Mouse (Mus musculus): Measurements from ENCODE around the gene Pigz.

Gene Pigz

GRCm38 (mm10) chr16:31933751-31934549, at the start of gene Pigz:
Gene Pigz, plus strand, starts transcription at chr16:31933851.
- DNase-seq (ENCODE audit: low read depth), result no peak

- DNase-seq (ENCODE audit: low read depth), result no peak
Measured at GRCm38 (mm10) chr16:31883902-31884301, 49.7 kb upstream of the Pigz start.

GRCm38 (mm10) chr16:31890907-31891306, 42.7 kb upstream of the Pigz start:
- DNase-seq (ENCODE audit: low read depth), result no peak

- DNase-seq (ENCODE audit: low read depth), result no peak
Measured at GRCm38 (mm10) chr16:31893396-31894141, 40.1 kb upstream of the Pigz start.

GRCm38 (mm10) chr16:31896971-31897774, 36.5 kb upstream of the Pigz start:
- DNase-seq (ENCODE audit: low read depth), result no peak

GRCm38 (mm10) chr16:31898546-31899326, 34.9 kb upstream of the Pigz start:
- DNase-seq (ENCODE audit: low read depth), result no peak

- no peak for DNase-seq (ENCODE audit: low read depth)
Measured at GRCm38 (mm10) chr16:31901886-31902285, 31.8 kb upstream of the Pigz start.

GRCm38 (mm10) chr16:31903239-31903638, 30.4 kb upstream of the Pigz start:
- no peak for DNase-seq (ENCODE audit: low read depth)

- DNase-seq (ENCODE audit: low read depth), result peak; percentile 18
Measured at GRCm38 (mm10) chr16:31905331-31905730, 28.3 kb upstream of the Pigz start.

- DNase-seq (ENCODE audit: low read depth), result no peak
Measured at GRCm38 (mm10) chr16:31905891-31906825, 27.5 kb upstream of the Pigz start.

- no peak for DNase-seq (ENCODE audit: low read depth)
Measured at GRCm38 (mm10) chr16:31906896-31907295, 26.8 kb upstream of the Pigz start.

- DNase-seq (ENCODE audit: low read depth), result no peak
Measured at GRCm38 (mm10) chr16:31908959-31909358, 24.7 kb upstream of the Pigz start.

GRCm38 (mm10) chr16:31910281-31910847, 23.3 kb upstream of the Pigz start:
- DNase-seq (ENCODE audit: low read depth), result no peak

- DNase-seq (ENCODE audit: low read depth), result no peak
Measured at GRCm38 (mm10) chr16:31917776-31918175, 15.9 kb upstream of the Pigz start.

- DNase-seq (ENCODE audit: low read depth), result peak; percentile 75
Measured at GRCm38 (mm10) chr16:31918248-31918724, 15.4 kb upstream of the Pigz start.

- DNase-seq (ENCODE audit: low read depth), result no peak
Measured at GRCm38 (mm10) chr16:31924368-31924767, 9.3 kb upstream of the Pigz start.

GRCm38 (mm10) chr16:31926091-31926490, 7.6 kb upstream of the Pigz start:
- no peak for DNase-seq (ENCODE audit: low read depth)

- no peak for DNase-seq (ENCODE audit: low read depth)
Measured at GRCm38 (mm10) chr16:31926547-31927182, 7.0 kb upstream of the Pigz start.

GRCm38 (mm10) chr16:31927412-31927811, 6.2 kb upstream of the Pigz start:
- no peak for DNase-seq (ENCODE audit: low read depth)

- no peak for DNase-seq (ENCODE audit: low read depth)
Measured at GRCm38 (mm10) chr16:31931330-31931729, 2.3 kb upstream of the Pigz start.
